Mouse (Mus musculus) MEL (cell line): ENCODE results near the gene Spen. TPM values are rescaled to one million over a fixed set of nuclear protein-coding genes. Genes with fewer than 3 reads are reported as not detected.

Experiments used
- DNase-seq: peaks from one replicate; pipeline ENCODE4 v3.0.0; 2011; ENCODE audit warnings: low read depth, low spot score
- H3K27ac ChIP-seq: 2 replicates; pipeline ENCODE4 v1.5.1; 2012; ENCODE audit warnings: low read depth, mild to moderate bottlenecking, control low read depth, low read length, moderate library complexity; ENCODE audit not compliant: control insufficient read depth
- H3K27me3 ChIP-seq, 2 experiments: fragments of 150-350 bp in 1 of 2; sonication (generic) in 1 of 2; 2 replicates each; pipeline ENCODE4 v1.6.1; 2012; ENCODE audit warnings: low read length in 2 of 2, mild to moderate bottlenecking in 2 of 2, improper control_type of control experiment in 1 of 2, moderate library complexity in 1 of 2; ENCODE audit not compliant: insufficient read depth in 2 of 2, control insufficient read depth in 1 of 2
- H3K36me3 ChIP-seq, 2 experiments: 2 replicates each; pipeline ENCODE4 v1.6.1; 2012 to 2014; ENCODE audit warnings: low read length in 2 of 2, improper control_type of control experiment in 1 of 2, inconsistent platforms in 1 of 2, mild to moderate bottlenecking in 1 of 2; ENCODE audit not compliant: insufficient read depth in 2 of 2, control insufficient read depth in 1 of 2
- H3K4me1 ChIP-seq, 2 experiments: fragments of 150-350 bp in 1 of 2; sonication (generic) in 1 of 2; 2 replicates each; pipeline ENCODE4 v1.6.1; 2012; ENCODE audit warnings: low read length in 2 of 2, improper control_type of control experiment in 1 of 2, mild to moderate bottlenecking in 1 of 2; ENCODE audit not compliant: insufficient read depth in 2 of 2, control insufficient read depth in 1 of 2
- H3K4me3 ChIP-seq, 2 experiments: fragments of 150-350 bp in 1 of 2; sonication (generic) in 1 of 2; 2 replicates each; pipeline ENCODE4 v1.5.1; 2012; ENCODE audit warnings: low read depth in 2 of 2, low read length in 2 of 2, mild to moderate bottlenecking in 2 of 2, moderate library complexity in 2 of 2, control low read depth in 1 of 2, improper control_type of control experiment in 1 of 2; ENCODE audit not compliant: control insufficient read depth in 1 of 2, insufficient read depth in 1 of 2
- H3K79me2 ChIP-seq: 2 replicates; pipeline ENCODE4 v1.6.1; 2012; ENCODE audit warnings: mild to moderate bottlenecking, low read length, moderate library complexity; ENCODE audit not compliant: control insufficient read depth, poor library complexity, insufficient read depth
- H3K9ac ChIP-seq: 2 replicates; pipeline ENCODE4 v1.6.1; 2012; ENCODE audit warnings: low read depth, mild to moderate bottlenecking, control low read depth, low read length, moderate library complexity; ENCODE audit not compliant: control insufficient read depth, poor library complexity, severe bottlenecking
- H3K9me3 ChIP-seq: fragments of 150-350 bp; sonication (generic); replicated peaks from 2 replicates; pipeline ENCODE4 v1.6.1; 2012; ENCODE audit warnings: mild to moderate bottlenecking, low read length, improper control_type of control experiment, moderate library complexity; ENCODE audit not compliant: insufficient read depth
- BHLHE40 ChIP-seq: IDR thresholded peaks from 2 replicates; pipeline ENCODE4 v1.6.1; 2012; ENCODE audit warnings: low read depth, mild to moderate bottlenecking, inconsistent platforms, low read length, improper control_type of control experiment, borderline replicate concordance
- E2F4 ChIP-seq: IDR thresholded peaks from 2 replicates; pipeline ENCODE4 v1.6.1; 2011; ENCODE audit warnings: low read depth, low read length, improper control_type of control experiment, borderline replicate concordance
- EP300 ChIP-seq, 2 experiments: IDR thresholded peaks; 2 replicates each; pipeline ENCODE4 v1.6.1; 2011; ENCODE audit warnings: improper control_type of control experiment in 2 of 2, low read length in 2 of 2, low read depth in 1 of 2, mild to moderate bottlenecking in 1 of 2
- ETS1 ChIP-seq: IDR thresholded peaks from 2 replicates; pipeline ENCODE4 v1.6.1; 2012; ENCODE audit warnings: low read depth, mild to moderate bottlenecking, inconsistent platforms, low read length, improper control_type of control experiment, moderate library complexity
- HCFC1 ChIP-seq: IDR thresholded peaks from 2 replicates; pipeline ENCODE4 v1.6.1; 2012; ENCODE audit warnings: low read depth, mild to moderate bottlenecking, inconsistent platforms, low read length, improper control_type of control experiment, moderate library complexity
- MAZ ChIP-seq: IDR thresholded peaks from 2 replicates; pipeline ENCODE4 v1.6.1; 2012; ENCODE audit warnings: low read depth, mild to moderate bottlenecking, inconsistent platforms, low read length, improper control_type of control experiment
- MXI1 ChIP-seq: IDR thresholded peaks from 2 replicates; pipeline ENCODE4 v1.6.1; 2011; ENCODE audit warnings: mild to moderate bottlenecking, low read depth, low read length, improper control_type of control experiment
- NELFE ChIP-seq: IDR thresholded peaks from 2 replicates; pipeline ENCODE4 v1.6.1; 2011; ENCODE audit warnings: low read depth, low read length, improper control_type of control experiment
- NRF1 ChIP-seq: IDR thresholded peaks from 2 replicates; pipeline ENCODE4 v1.6.1; 2014; ENCODE audit warnings: low read depth, mild to moderate bottlenecking, inconsistent platforms, low read length, improper control_type of control experiment, moderate library complexity; ENCODE audit not compliant: poor library complexity, insufficient read depth, severe bottlenecking
- TBP ChIP-seq: IDR thresholded peaks from 2 replicates; pipeline ENCODE4 v1.8.0; 2011; ENCODE audit warnings: low read depth, low read length, improper control_type of control experiment
- UBTF ChIP-seq: IDR thresholded peaks from 2 replicates; pipeline ENCODE4 v1.6.1; 2012; ENCODE audit warnings: low read depth, mild to moderate bottlenecking, inconsistent platforms, low read length, improper control_type of control experiment, moderate library complexity, borderline replicate concordance; ENCODE audit not compliant: insufficient read depth
- ZC3H11A ChIP-seq: IDR thresholded peaks from 2 replicates; pipeline ENCODE4 v1.6.1; 2012; ENCODE audit warnings: low read depth, mild to moderate bottlenecking, inconsistent platforms, low read length, improper control_type of control experiment
- ZMIZ1 ChIP-seq: IDR thresholded peaks from 2 replicates; pipeline ENCODE4 v1.6.1; 2012; ENCODE audit warnings: low read depth, mild to moderate bottlenecking, inconsistent platforms, low read length, improper control_type of control experiment, moderate library complexity
- polyA plus RNA-seq, 2 experiments: library from polyadenylated mRNA; stranded (reverse) in 1 of 2; unstranded in 1 of 2; fragments of >175 nt in 1 of 2; fragments of >200 nt in 1 of 2; gene quantifications; 2 replicates each; pipeline versions ENCODE4 v1.2.1 to v1.2.4; 2012; ENCODE audit warnings: low replicate concordance in 2 of 2, low read depth in 1 of 2; ENCODE audit not compliant: insufficient read length in 2 of 2, insufficient read depth in 1 of 2, missing spikeins in 1 of 2
- total RNA-seq: library from RNA; depleted of rRNA; stranded (reverse); fragments of 300-350 nt; gene quantifications from 2 replicates; pipeline ENCODE4 v1.2.3, GENCODE M21; 2012

The Spen gene
- total and polyA plus RNA-seq, 3 experiments, result 11.9 to 102 (median 46.9) TPM

DNA sequence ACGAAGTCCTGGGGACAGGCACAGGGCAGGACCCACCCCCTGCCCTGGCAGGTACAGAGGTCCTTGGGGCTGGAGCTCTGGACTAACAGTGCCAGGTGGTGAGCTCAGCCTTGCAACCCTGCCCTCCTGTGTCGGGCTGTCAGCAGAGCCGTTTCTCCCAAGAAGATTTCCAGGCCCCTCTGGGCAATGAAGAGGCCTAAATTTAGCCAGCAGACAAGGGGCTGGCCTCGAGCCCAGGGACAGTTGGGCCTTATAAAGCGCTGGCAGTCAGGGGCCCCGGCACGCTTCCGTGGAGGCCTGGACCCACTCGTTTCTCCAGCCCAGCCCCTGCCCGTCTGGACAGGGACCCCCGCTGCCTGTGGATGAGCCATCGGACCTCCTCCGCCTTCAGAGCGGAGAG lies 117.0 kb downstream of the Spen start:
- H3K4me3 ChIP-seq, result no peak overlapping the region
- H3K9me3 ChIP-seq, result no peaks in the 10 kb centered on the region
- TF ChIP-seq ZC3H11A (no peak), E2F4 (no peak), MAZ (no peak), ETS1 (no peak), EP300 (IDR thresholded peaks at IDR 0.05; ENCODE audit: low read depth in 1 of 2, low read length in 2 of 2) (no peak), TBP (no peak), UBTF (no peak), NELFE (no peak), HCFC1 (no peak)
- no peaks in the 10 kb centered on the region for H3K36me3 ChIP-seq
- no peak for DNase-seq
- no peaks in the 10 kb centered on the region for H3K4me1 ChIP-seq
- no peaks in the 10 kb centered on the region for H3K79me2 ChIP-seq
- H3K27me3 ChIP-seq, result peaks cover 0 to 1% of the 10 kb centered on the region in 2 experiments; a peak in 2 of 4 replicates
- H3K9ac ChIP-seq, result no peak overlapping the region
- no peak overlapping the region for H3K27ac ChIP-seq

GRCm38 (mm10) chr4:141420886-141421285 lies 117.5 kb downstream of the Spen start:
- Histone ChIP-seq H3K36me3 (no peaks in the 10 kb centered on the region), H3K27me3 (peaks cover 0 to 1% of the 10 kb centered on the region in 2 experiments; a peak in 2 of 4 replicates), H3K9me3 (no peaks in the 10 kb centered on the region), H3K79me2 (no peaks in the 10 kb centered on the region), H3K9ac (no peak overlapping the region), H3K4me3 (no peak overlapping the region), H3K4me1 (no peaks in the 10 kb centered on the region), H3K27ac (no peak overlapping the region)
- no peak for DNase-seq
- TF ChIP-seq MXI1 (no peak), HCFC1 (no peak), BHLHE40 (no peak), NRF1 (no peak)

DNA sequence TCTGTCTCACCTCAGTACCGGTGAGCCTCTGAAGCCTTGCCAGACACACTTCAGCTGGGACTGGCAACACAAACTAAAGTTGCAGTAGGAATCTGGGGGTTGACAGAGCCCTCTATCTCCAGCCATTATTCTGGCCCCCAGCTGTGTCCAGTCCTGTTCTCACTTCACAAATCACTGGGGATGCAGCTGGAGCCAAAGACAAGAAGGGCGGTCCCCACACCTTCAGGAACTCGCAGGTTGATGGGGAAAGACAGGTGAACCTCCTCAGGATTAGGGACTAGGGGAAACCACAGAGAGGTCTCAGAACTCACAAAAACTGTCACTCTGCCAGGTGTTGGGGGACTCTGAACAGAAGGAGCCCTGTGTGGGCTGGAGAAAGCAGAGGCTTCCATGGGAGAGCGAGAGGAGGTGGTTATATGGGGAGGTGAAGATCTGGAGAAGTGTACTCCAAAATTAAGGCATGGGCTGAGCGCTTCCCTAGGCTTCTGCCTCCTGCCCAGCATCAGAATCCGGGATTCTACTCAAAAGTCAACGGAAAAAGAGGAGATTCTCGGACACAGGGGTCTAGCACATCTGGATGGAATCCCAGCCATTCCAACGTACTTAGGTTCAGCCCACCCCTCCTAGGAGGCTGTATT lies 118.1 kb downstream of the Spen start, which contains the start of gene Hspb7:
Gene Hspb7 (plus strand): TSS at position 588 of the 638 bp plus-strand sequence.
- Histone ChIP-seq H3K79me2 (no peaks in the 10 kb centered on the region), H3K9me3 (no peaks in the 10 kb centered on the region), H3K27ac (no peak within 1 kb of the TSS), H3K4me3 (no peak within 1 kb of the TSS), H3K36me3 (no peaks in the 10 kb centered on the region), H3K27me3 (peaks cover 0 to 1% of the 10 kb centered on the region in 2 experiments; a peak in 2 of 4 replicates), H3K4me1 (no peaks in the 10 kb centered on the region), H3K9ac (no peak within 1 kb of the TSS)
- TF ChIP-seq EP300 (IDR thresholded peaks at IDR 0.05; ENCODE audit: low read depth in 1 of 2, low read length in 2 of 2) (no peak), ZMIZ1 (no peak), MXI1 (no peak)
- no peak for DNase-seq
